Mouse (Mus musculus) embryo, embryonic 11 days (tissue): Measurements from ENCODE around the gene Ptprm.
A peak's percentile ranks its signal among the peaks of the same experiment; 100 is the strongest.
"Not testable (repeated sequence)": the region's sequence is repeated elsewhere in the genome, so short reads cannot be mapped to it uniquely, and the experiment has no call there.

Source experiments
- DNase-seq: peaks from one replicate; pipeline ENCODE4 v3.0.0-alpha.2; 2015

Gene Ptprm

GRCm38 (mm10) chr17:66858757-66859156, 495.5 kb downstream of the Ptprm start:
- no peak for DNase-seq

GRCm38 (mm10) chr17:66852496-66852895, 501.8 kb downstream of the Ptprm start:
- DNase-seq: no peak

GRCm38 (mm10) chr17:66847011-66847410, 507.2 kb downstream of the Ptprm start:
- not testable (repeated sequence) for DNase-seq

- DNase-seq: no peak
These were observed 531.9 kb downstream of the Ptprm start for GRCm38 (mm10) chr17:66822347-66822746.

- no peak for DNase-seq
These were observed 536.9 kb downstream of the Ptprm start for GRCm38 (mm10) chr17:66817380-66817779.

- peak; percentile 25 for DNase-seq
These were observed 538.3 kb downstream of the Ptprm start for GRCm38 (mm10) chr17:66815921-66816320.

- no peak for DNase-seq
These were observed 540.5 kb downstream of the Ptprm start for GRCm38 (mm10) chr17:66813786-66814185.

- no peak for DNase-seq
These were observed 540.9 kb downstream of the Ptprm start for GRCm38 (mm10) chr17:66813346-66813745.

- no peak for DNase-seq
These were observed 544.5 kb downstream of the Ptprm start for GRCm38 (mm10) chr17:66809786-66810185.

GRCm38 (mm10) chr17:66808186-66808585, 546.1 kb downstream of the Ptprm start:
- DNase-seq: no peak

GRCm38 (mm10) chr17:66801831-66802687, 552.2 kb downstream of the Ptprm start:
- DNase-seq: no peak

GRCm38 (mm10) chr17:66800231-66800630, 554.0 kb downstream of the Ptprm start:
- no peak for DNase-seq

GRCm38 (mm10) chr17:66786166-66786565, 568.1 kb downstream of the Ptprm start:
- peak; percentile 40 for DNase-seq

GRCm38 (mm10) chr17:66785586-66785985, 568.7 kb downstream of the Ptprm start:
- DNase-seq: no peak

GRCm38 (mm10) chr17:66783601-66784000, 570.7 kb downstream of the Ptprm start:
- DNase-seq: no peak

- no peak for DNase-seq
These were observed 571.2 kb downstream of the Ptprm start for GRCm38 (mm10) chr17:66783075-66783492.

GRCm38 (mm10) chr17:66781910-66782309, 572.3 kb downstream of the Ptprm start:
- DNase-seq: no peak

- no peak for DNase-seq
These were observed 575.2 kb downstream of the Ptprm start for GRCm38 (mm10) chr17:66779026-66779425.

GRCm38 (mm10) chr17:66769365-66770363, 584.6 kb downstream of the Ptprm start:
- no peak for DNase-seq

GRCm38 (mm10) chr17:66768689-66769275, 585.5 kb downstream of the Ptprm start:
- DNase-seq: no peak

GRCm38 (mm10) chr17:66766166-66766565, 588.1 kb downstream of the Ptprm start:
- DNase-seq: no peak

- DNase-seq: no peak
These were observed 589.8 kb downstream of the Ptprm start for GRCm38 (mm10) chr17:66764435-66764834.

- DNase-seq: no peak
These were observed 591.5 kb downstream of the Ptprm start for GRCm38 (mm10) chr17:66762716-66763115.
